Mouse (Mus musculus) heart, embryonic 11.5 days (tissue): ENCODE measurements around the gene Abcb1b. TPM values are rescaled to one million over a fixed set of nuclear protein-coding genes. Genes with fewer than 3 reads are reported as not detected.

Experiments used
- ATAC-seq: fragments of 200-750 bp; cut with Nextera tagmentation; replicated peaks from 2 replicates; pipeline ENCODE4 v1.8.0; 2017; ENCODE audit warnings: moderate library complexity; ENCODE audit not compliant: insufficient number of reproducible peaks, low FRiP score, low TSS enrichment
- H3K27ac ChIP-seq: fragments of 300-500 bp; sonication (generic); 2 replicates; pipeline ENCODE4 v1.5.1; 2014; ENCODE audit warnings: mild to moderate bottlenecking, low read depth, low read length
- H3K27me3 ChIP-seq: fragments of 300-500 bp; sonication (generic); 2 replicates; pipeline ENCODE4 v1.6.1; 2014; ENCODE audit warnings: mild to moderate bottlenecking, low read length, mixed read lengths; ENCODE audit not compliant: control insufficient read depth, insufficient read depth
- H3K36me3 ChIP-seq: fragments of 300-500 bp; sonication (generic); 2 replicates; pipeline ENCODE4 v1.6.1; 2014; ENCODE audit warnings: mild to moderate bottlenecking, low read length, moderate library complexity, mixed read lengths; ENCODE audit not compliant: control insufficient read depth, insufficient read depth
- H3K4me1 ChIP-seq: fragments of 300-500 bp; sonication (generic); 2 replicates; pipeline ENCODE4 v1.6.1; 2014; ENCODE audit warnings: low read length; ENCODE audit not compliant: control insufficient read depth, insufficient read depth
- H3K4me2 ChIP-seq: fragments of 300-500 bp; sonication (generic); 2 replicates; pipeline ENCODE4 v1.6.1; 2014; ENCODE audit warnings: mild to moderate bottlenecking, moderate library complexity
- H3K4me3 ChIP-seq: fragments of 300-500 bp; sonication (generic); 2 replicates; pipeline ENCODE4 v1.5.1; 2014; ENCODE audit warnings: low read depth, low read length
- H3K9ac ChIP-seq: fragments of 300-500 bp; sonication (generic); 2 replicates; pipeline ENCODE4 v1.6.1; 2014; ENCODE audit warnings: mild to moderate bottlenecking, low read depth, low read length, moderate library complexity
- H3K9me3 ChIP-seq: fragments of 300-500 bp; sonication (generic); replicated peaks from 2 replicates; pipeline ENCODE4 v1.6.1; 2016; ENCODE audit warnings: low read length; ENCODE audit not compliant: control insufficient read depth
- WGBS: fragments of 180-500 bp; shearing (Covaris S2); extraction: QIAGEN DNeasy Blood & Tissue Kit; methylation state at CpG from one replicate; pipeline ENCODE4 v1.1.7; 2014; ENCODE audit not compliant: insufficient replicate concordance; 5-methylcytosine and 5-hydroxymethylcytosine counted together
- polyA plus RNA-seq: library from polyadenylated mRNA; unstranded; fragments of >200 nt; fragmentation: Nextera tagmentation; extraction: Ambion mirVana; gene quantifications from 2 replicates; pipeline ENCODE4 v1.2.1, GENCODE M21; 2014

Abcb1b gene
- polyA plus RNA-seq, 1 experiment from 2014 or later = 1.5 TPM

GRCm38 (mm10) chr5:8901001-8901400, 103.1 kb downstream of the Abcb1b start:
- ATAC-seq = no peak
- no peaks in the 10 kb centered on the region for H3K36me3 ChIP-seq
- H3K4me2 ChIP-seq = no peak overlapping the region
- H3K9me3 ChIP-seq = no peaks in the 10 kb centered on the region
- no peak overlapping the region for H3K27ac ChIP-seq
- 74% methylated on average over 1 of the region's 1 CpGs for WGBS
- H3K9ac ChIP-seq = no peak overlapping the region
- no peak overlapping the region for H3K4me3 ChIP-seq
- H3K27me3 ChIP-seq = no peaks in the 10 kb centered on the region
- H3K4me1 ChIP-seq = no peaks in the 10 kb centered on the region

- ATAC-seq = no peak
- H3K9me3 ChIP-seq = no peaks in the 10 kb centered on the region
- no peak overlapping the region for H3K9ac ChIP-seq
- WGBS = 71% methylated on average over 6 of the region's 6 CpGs
- no peaks in the 10 kb centered on the region for H3K4me1 ChIP-seq
- no peaks in the 10 kb centered on the region for H3K36me3 ChIP-seq
- H3K4me2 ChIP-seq = no peak overlapping the region
- H3K27me3 ChIP-seq = no peaks in the 10 kb centered on the region
- H3K27ac ChIP-seq = no peak overlapping the region
- H3K4me3 ChIP-seq = no peak overlapping the region
Measured at GRCm38 (mm10) chr5:8902141-8902817, 104.3 kb downstream of the Abcb1b start.

GRCm38 (mm10) chr5:8904539-8904938, 106.6 kb downstream of the Abcb1b start:
- ATAC-seq = no peak
- Histone ChIP-seq H3K27me3 (no peaks in the 10 kb centered on the region), H3K36me3 (no peaks in the 10 kb centered on the region), H3K9ac (no peak overlapping the region), H3K4me2 (no peak overlapping the region), H3K9me3 (no peaks in the 10 kb centered on the region), H3K4me1 (no peaks in the 10 kb centered on the region), H3K27ac (no peak overlapping the region), H3K4me3 (no peak overlapping the region)
- 86% methylated on average over 6 of the region's 6 CpGs for WGBS

- no peak overlapping the region for H3K27ac ChIP-seq
- no peaks in the 10 kb centered on the region for H3K4me1 ChIP-seq
- H3K27me3 ChIP-seq = no peaks in the 10 kb centered on the region
- no peaks in the 10 kb centered on the region for H3K36me3 ChIP-seq
- H3K9me3 ChIP-seq = no peaks in the 10 kb centered on the region
- no peak for ATAC-seq
- no peak overlapping the region for H3K9ac ChIP-seq
- no peak overlapping the region for H3K4me2 ChIP-seq
- H3K4me3 ChIP-seq = no peak overlapping the region
- WGBS = 74% methylated on average over 8 of the region's 8 CpGs
Measured at GRCm38 (mm10) chr5:8911567-8912198, 113.7 kb downstream of the Abcb1b start.

Other genes with a start within 250 kb of the Abcb1b start
- gene Rundc3b, start 175.2 kb upstream of the Abcb1b start, polyA plus RNA-seq = 0.83 and 0.90 TPM in 2 replicates
- gene Abcb1a, start 138.1 kb upstream of the Abcb1b start, polyA plus RNA-seq = 0.08 and 0.37 TPM in 2 replicates
- 0.54 and 1.2 TPM in 2 replicates for gene Abcb4, start 95.6 kb downstream of the Abcb1b start, polyA plus RNA-seq
- gene Crot, start 199.2 kb downstream of the Abcb1b start, polyA plus RNA-seq = 35.8 and 37.9 TPM in 2 replicates